Mouse (Mus musculus): ENCODE data around the gene Pon1. TPM values are rescaled to one million over a fixed set of nuclear protein-coding genes. Genes with fewer than 3 reads are reported as not detected.

Pon1 gene
- total RNA-seq, 1 experiment = not detected

DNA sequence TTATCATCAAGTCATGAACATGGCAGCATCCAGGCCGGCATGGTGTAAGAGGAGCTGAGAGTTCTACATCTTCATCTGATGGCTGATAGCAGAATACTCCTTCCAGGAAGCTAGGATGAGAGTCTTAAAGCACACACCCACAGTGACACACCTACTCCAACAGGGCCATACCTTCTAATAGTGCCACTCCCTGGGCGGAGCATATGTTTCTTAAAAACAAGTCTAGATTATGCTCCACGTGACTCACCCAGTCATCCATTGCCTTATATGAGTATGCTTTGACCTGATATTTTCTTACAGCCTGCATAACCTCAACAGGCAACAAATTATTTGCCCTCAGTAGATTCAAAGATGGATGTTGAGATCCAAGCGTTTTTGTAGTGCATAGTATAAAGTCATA lies 24.4 kb upstream of the Pon1 start:
- Histone ChIP-seq H3K4me1 (ENCODE audit: control insufficient read depth in 2 of 2, insufficient read depth in 2 of 2, low read length in 2 of 2, poor library complexity in 1 of 2) (peaks cover 2% of the 10 kb centered on the region in 2 experiments; a peak in 1 of 4 replicates), H3K27ac (ENCODE audit: insufficient read depth, low read depth, low read length, poor library complexity, severe bottlenecking) (no peak overlapping the region), H3K9ac (ENCODE audit: insufficient read depth, low read depth, low read length, poor library complexity, severe bottlenecking) (no peak overlapping the region), H3K36me3 (ENCODE audit: control insufficient read depth, insufficient read depth, low read length, poor library complexity, severe bottlenecking) (no peaks in the 10 kb centered on the region), H3K9me3 (ENCODE audit: control insufficient read depth, insufficient read depth, low read depth, low read length) (no peaks in the 10 kb centered on the region), H3K4me3 (ENCODE audit: insufficient read depth in 1 of 2, low read depth in 1 of 2, low read length in 2 of 2, poor library complexity in 1 of 2, severe bottlenecking in 1 of 2) (no peak overlapping the region)
- in situ Hi-C loops (cut with MboI; ENCODE audit: low sequenced_read_pairs in 2 of 2, unreplicated experiment in 2 of 2) = no loop called here
- no peak for DNase-seq (ENCODE audit: low read depth, low spot score)
- no peak for TF ChIP-seq ZNF384 (IDR thresholded peaks at IDR 0.05; ENCODE audit: low read depth, low read length)
- TF ChIP-seq MAFK (IDR thresholded peaks at IDR 0.05; ENCODE audit: insufficient read depth, low read depth, low read length) = no peak
- TF ChIP-seq HCFC1 (IDR thresholded peaks at IDR 0.05; ENCODE audit: borderline replicate concordance, insufficient read depth, low read length) = no peak
- no peak for TF ChIP-seq CHD2 (IDR thresholded peaks at IDR 0.05; ENCODE audit: low read depth, low read length)
- TF ChIP-seq ZC3H11A (IDR thresholded peaks at IDR 0.05; ENCODE audit: borderline replicate concordance, low read depth, low read length) = no peak

GRCm38 (mm10) chr6:5207817-5208216 lies 14.1 kb upstream of the Pon1 start:
- Histone ChIP-seq H3K4me3 (ENCODE audit: insufficient read depth in 1 of 2, low read depth in 1 of 2, low read length in 2 of 2, poor library complexity in 1 of 2, severe bottlenecking in 1 of 2) (no peak overlapping the region), H3K4me1 (ENCODE audit: control insufficient read depth in 2 of 2, insufficient read depth in 2 of 2, low read length in 2 of 2, poor library complexity in 1 of 2) (no peaks in the 10 kb centered on the region), H3K9ac (ENCODE audit: insufficient read depth, low read depth, low read length, poor library complexity, severe bottlenecking) (no peak overlapping the region), H3K9me3 (ENCODE audit: control insufficient read depth, insufficient read depth, low read depth, low read length) (no peaks in the 10 kb centered on the region), H3K36me3 (ENCODE audit: control insufficient read depth, insufficient read depth, low read length, poor library complexity, severe bottlenecking) (no peaks in the 10 kb centered on the region), H3K27ac (ENCODE audit: insufficient read depth, low read depth, low read length, poor library complexity, severe bottlenecking) (no peak overlapping the region)
- DNase-seq (ENCODE audit: low read depth, low spot score) = no peak
- no peak for TF ChIP-seq CHD2 (IDR thresholded peaks at IDR 0.05; ENCODE audit: low read depth, low read length)
- in situ Hi-C loops (cut with MboI; ENCODE audit: low sequenced_read_pairs in 2 of 2, unreplicated experiment in 2 of 2) = no loop called here

DNA sequence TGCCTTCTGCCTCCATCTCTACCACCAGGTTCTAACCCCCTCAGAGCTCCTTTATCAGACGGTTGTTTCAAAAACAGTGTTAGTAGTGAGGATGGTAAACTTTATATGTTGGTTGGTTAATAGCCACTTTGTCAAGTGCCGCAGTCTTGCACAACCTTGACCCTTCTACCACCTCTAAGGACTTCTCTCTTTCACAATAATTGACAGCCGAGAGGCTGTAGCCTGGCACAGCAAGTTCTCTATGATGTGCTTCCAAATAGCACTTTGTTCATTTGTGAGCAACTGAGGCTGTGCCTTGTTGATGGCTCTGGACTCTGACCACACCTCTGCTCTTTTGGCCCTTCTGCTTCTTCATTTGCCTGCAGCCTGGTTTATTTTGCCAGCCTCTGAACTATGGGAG lies 6.2 kb upstream of the Pon1 start:
- Histone ChIP-seq H3K4me1 (ENCODE audit: control insufficient read depth in 2 of 2, insufficient read depth in 2 of 2, low read length in 2 of 2, poor library complexity in 1 of 2) (no peaks in the 10 kb centered on the region), H3K27ac (ENCODE audit: insufficient read depth, low read depth, low read length, poor library complexity, severe bottlenecking) (no peak overlapping the region), H3K36me3 (ENCODE audit: control insufficient read depth, insufficient read depth, low read length, poor library complexity, severe bottlenecking) (no peaks in the 10 kb centered on the region), H3K9ac (ENCODE audit: insufficient read depth, low read depth, low read length, poor library complexity, severe bottlenecking) (no peak overlapping the region), H3K4me3 (ENCODE audit: insufficient read depth in 1 of 2, low read depth in 1 of 2, low read length in 2 of 2, poor library complexity in 1 of 2, severe bottlenecking in 1 of 2) (no peak overlapping the region), H3K9me3 (ENCODE audit: control insufficient read depth, insufficient read depth, low read depth, low read length) (no peaks in the 10 kb centered on the region)
- no peak for DNase-seq (ENCODE audit: low read depth, low spot score)
- TF ChIP-seq HCFC1 (IDR thresholded peaks at IDR 0.05; ENCODE audit: borderline replicate concordance, insufficient read depth, low read length) (no peak), ZNF384 (IDR thresholded peaks at IDR 0.05; ENCODE audit: low read depth, low read length) (no peak), CHD2 (IDR thresholded peaks at IDR 0.05; ENCODE audit: low read depth, low read length) (no peak), MAFK (IDR thresholded peaks at IDR 0.05; ENCODE audit: insufficient read depth, low read depth, low read length) (no peak), ZC3H11A (IDR thresholded peaks at IDR 0.05; ENCODE audit: borderline replicate concordance, low read depth, low read length) (no peak)
- in situ Hi-C loops (cut with MboI; ENCODE audit: low sequenced_read_pairs in 2 of 2, unreplicated experiment in 2 of 2) = no loop called here

GRCm38 (mm10) chr6:5199376-5199905 lies 5.7 kb upstream of the Pon1 start:
- Histone ChIP-seq H3K4me3 (ENCODE audit: insufficient read depth in 1 of 2, low read depth in 1 of 2, low read length in 2 of 2, poor library complexity in 1 of 2, severe bottlenecking in 1 of 2) (no peak overlapping the region), H3K36me3 (ENCODE audit: control insufficient read depth, insufficient read depth, low read length, poor library complexity, severe bottlenecking) (no peaks in the 10 kb centered on the region), H3K9ac (ENCODE audit: insufficient read depth, low read depth, low read length, poor library complexity, severe bottlenecking) (no peak overlapping the region), H3K9me3 (ENCODE audit: control insufficient read depth, insufficient read depth, low read depth, low read length) (no peaks in the 10 kb centered on the region), H3K4me1 (ENCODE audit: control insufficient read depth in 2 of 2, insufficient read depth in 2 of 2, low read length in 2 of 2, poor library complexity in 1 of 2) (no peaks in the 10 kb centered on the region), H3K27ac (ENCODE audit: insufficient read depth, low read depth, low read length, poor library complexity, severe bottlenecking) (no peak overlapping the region)
- in situ Hi-C loops (cut with MboI; ENCODE audit: low sequenced_read_pairs in 2 of 2, unreplicated experiment in 2 of 2) = no loop called here
- no peak for TF ChIP-seq CHD2 (IDR thresholded peaks at IDR 0.05; ENCODE audit: low read depth, low read length)
- TF ChIP-seq HCFC1 (IDR thresholded peaks at IDR 0.05; ENCODE audit: borderline replicate concordance, insufficient read depth, low read length) = no peak
- no peak for TF ChIP-seq ZC3H11A (IDR thresholded peaks at IDR 0.05; ENCODE audit: borderline replicate concordance, low read depth, low read length)
- TF ChIP-seq ZNF384 (IDR thresholded peaks at IDR 0.05; ENCODE audit: low read depth, low read length) = no peak
- TF ChIP-seq MAFK (IDR thresholded peaks at IDR 0.05; ENCODE audit: insufficient read depth, low read depth, low read length) = no peak
- no peak for DNase-seq (ENCODE audit: low read depth, low spot score)

GRCm38 (mm10) chr6:5198590-5198989 lies 4.8 kb upstream of the Pon1 start:
- Histone ChIP-seq H3K9ac (ENCODE audit: insufficient read depth, low read depth, low read length, poor library complexity, severe bottlenecking) (no peak overlapping the region), H3K27ac (ENCODE audit: insufficient read depth, low read depth, low read length, poor library complexity, severe bottlenecking) (no peak overlapping the region), H3K36me3 (ENCODE audit: control insufficient read depth, insufficient read depth, low read length, poor library complexity, severe bottlenecking) (no peaks in the 10 kb centered on the region), H3K4me1 (ENCODE audit: control insufficient read depth in 2 of 2, insufficient read depth in 2 of 2, low read length in 2 of 2, poor library complexity in 1 of 2) (no peaks in the 10 kb centered on the region), H3K4me3 (ENCODE audit: insufficient read depth in 1 of 2, low read depth in 1 of 2, low read length in 2 of 2, poor library complexity in 1 of 2, severe bottlenecking in 1 of 2) (no peak overlapping the region), H3K9me3 (ENCODE audit: control insufficient read depth, insufficient read depth, low read depth, low read length) (no peaks in the 10 kb centered on the region)
- no peak for DNase-seq (ENCODE audit: low read depth, low spot score)
- in situ Hi-C loops (cut with MboI; ENCODE audit: low sequenced_read_pairs in 2 of 2, unreplicated experiment in 2 of 2) = no loop called here
- TF ChIP-seq ZNF384 (IDR thresholded peaks at IDR 0.05; ENCODE audit: low read depth, low read length) (no peak), ZC3H11A (IDR thresholded peaks at IDR 0.05; ENCODE audit: borderline replicate concordance, low read depth, low read length) (no peak), MAFK (IDR thresholded peaks at IDR 0.05; ENCODE audit: insufficient read depth, low read depth, low read length) (no peak), HCFC1 (IDR thresholded peaks at IDR 0.05; ENCODE audit: borderline replicate concordance, insufficient read depth, low read length) (no peak), CHD2 (IDR thresholded peaks at IDR 0.05; ENCODE audit: low read depth, low read length) (no peak)
